Mouse (Mus musculus): ENCODE results near the gene Zbtb8b.
A peak's percentile ranks its signal among the peaks of the same experiment; 100 is the strongest.
"Not testable (repeated sequence)": the region's sequence is repeated elsewhere in the genome, so short reads cannot be mapped to it uniquely, and the experiment has no call there.

Gene Zbtb8b

GRCm38 (mm10) chr4:129440340-129441063 lies at the start of gene Zbtb8b:
TSS of gene Zbtb8b (minus strand) at chr4:129440853.
- peak; percentile 89 to 91 for DNase-seq

GRCm38 (mm10) chr4:129481090-129481489 lies 40.4 kb upstream of the Zbtb8b start:
- no peak for DNase-seq

DNA sequence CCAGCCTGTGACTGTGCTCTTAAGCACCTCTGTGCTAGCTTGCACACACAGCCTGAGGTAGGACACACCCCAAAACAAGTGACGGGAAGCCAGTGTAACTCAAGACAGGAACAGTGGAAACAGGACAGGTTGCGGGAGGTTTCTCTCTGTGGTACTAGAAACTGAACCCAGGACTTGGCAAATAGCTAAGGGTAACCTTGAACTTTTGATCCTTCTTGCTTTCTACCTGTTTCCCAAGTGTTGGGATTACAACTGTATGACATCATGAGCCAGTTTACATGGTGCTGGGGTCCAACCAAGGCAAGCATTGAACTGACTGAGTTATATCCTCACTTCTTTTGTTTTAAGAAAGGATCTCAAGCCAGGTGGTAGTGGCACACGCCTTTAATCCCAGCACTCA lies 39.2 kb upstream of the Zbtb8b start:
- DNase-seq = no peak

DNA sequence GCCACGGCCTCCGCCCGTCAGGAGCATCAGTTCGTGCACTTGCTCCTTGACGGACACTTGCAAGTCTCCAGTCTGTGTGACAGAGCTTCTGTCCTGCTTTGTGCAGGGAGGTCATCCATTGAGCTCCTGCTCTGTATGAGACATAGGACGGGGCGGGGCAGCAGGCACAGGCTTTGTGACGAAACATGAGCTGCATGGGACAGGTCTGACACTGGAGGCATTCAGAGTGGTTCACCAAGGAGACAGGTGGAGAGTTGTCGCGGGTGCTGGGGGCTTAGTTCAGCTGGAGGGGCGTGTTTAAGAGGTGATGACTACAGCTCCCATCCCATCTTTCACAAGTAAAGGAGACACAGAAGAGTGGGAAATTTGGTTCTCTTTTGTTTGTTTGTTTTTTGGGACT lies 35.4 kb upstream of the Zbtb8b start:
- no peak for DNase-seq

DNA sequence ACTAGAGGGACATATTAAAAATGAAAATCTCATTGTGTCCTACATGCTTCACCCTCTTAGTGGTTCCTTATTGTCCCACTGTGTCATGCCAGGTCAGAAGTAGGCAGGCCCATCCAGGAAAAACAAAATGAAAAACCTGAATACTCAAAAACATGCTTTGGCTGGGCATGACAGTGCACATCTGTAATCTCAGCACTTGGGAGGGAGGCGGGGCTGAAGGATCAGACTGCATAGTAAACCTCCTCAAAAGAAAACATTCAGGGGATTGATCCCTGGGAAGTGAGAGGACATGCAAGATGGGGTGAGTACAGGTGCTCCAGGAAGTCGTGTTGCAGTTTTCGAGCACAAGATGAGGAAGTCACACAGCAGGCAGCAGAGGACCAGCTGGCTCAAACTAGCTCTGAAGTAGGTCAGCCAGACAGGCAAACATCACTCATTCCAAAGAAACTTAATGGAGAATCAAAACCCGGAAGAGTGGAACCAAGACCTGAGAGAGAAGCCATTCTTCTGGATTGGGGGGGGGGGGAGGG lies 23.7 kb upstream of the Zbtb8b start:
- no peak for DNase-seq

DNA sequence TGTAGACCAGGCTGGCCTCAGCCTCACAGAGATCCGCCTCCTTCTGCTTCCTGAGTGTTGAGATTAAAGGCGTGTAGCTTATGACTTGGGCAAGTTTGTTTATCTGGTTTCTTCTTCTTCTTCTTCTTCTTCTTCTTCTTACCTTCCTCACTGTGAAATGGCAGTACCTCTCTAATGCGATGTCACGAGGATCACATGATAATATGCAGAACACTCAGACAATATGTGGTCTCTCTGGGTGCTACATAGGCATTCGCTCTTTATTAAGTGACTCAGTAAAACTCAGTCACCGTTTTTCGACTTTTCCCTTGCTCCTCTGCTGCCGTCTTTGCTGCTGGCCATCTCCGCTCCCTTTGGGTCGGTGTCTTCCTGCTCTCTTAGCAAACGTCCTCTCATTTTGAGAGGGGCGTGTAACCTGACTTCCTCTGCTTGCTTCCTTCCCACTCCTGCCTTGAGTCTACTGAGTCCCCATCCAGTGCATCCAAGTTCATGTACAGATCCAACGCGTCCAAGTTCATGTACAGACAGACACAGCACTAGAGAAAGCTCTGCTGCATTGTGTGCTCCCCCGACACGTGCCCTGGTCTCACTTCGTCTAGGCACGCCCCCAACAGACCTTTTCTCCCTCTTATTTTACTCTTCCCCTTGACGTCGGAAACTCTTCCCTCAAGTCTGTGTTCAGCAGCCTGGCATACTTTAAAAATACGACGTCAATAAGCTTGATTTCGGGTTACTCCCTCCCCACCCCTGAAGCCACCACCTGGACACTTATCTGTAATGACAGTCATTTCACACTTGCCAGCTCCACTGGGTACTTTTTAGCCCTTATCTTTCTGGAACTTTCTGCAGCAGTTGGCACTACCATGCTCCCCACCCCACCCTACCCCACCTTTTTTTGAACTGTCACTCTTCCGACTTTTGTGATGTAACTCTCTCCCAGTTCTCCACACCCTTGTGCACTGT lies 22.7 kb upstream of the Zbtb8b start:
- DNase-seq = no peak

GRCm38 (mm10) chr4:129462118-129462517 lies 21.5 kb upstream of the Zbtb8b start:
- DNase-seq = peak in 1 of 2 experiments; percentile 26

DNA sequence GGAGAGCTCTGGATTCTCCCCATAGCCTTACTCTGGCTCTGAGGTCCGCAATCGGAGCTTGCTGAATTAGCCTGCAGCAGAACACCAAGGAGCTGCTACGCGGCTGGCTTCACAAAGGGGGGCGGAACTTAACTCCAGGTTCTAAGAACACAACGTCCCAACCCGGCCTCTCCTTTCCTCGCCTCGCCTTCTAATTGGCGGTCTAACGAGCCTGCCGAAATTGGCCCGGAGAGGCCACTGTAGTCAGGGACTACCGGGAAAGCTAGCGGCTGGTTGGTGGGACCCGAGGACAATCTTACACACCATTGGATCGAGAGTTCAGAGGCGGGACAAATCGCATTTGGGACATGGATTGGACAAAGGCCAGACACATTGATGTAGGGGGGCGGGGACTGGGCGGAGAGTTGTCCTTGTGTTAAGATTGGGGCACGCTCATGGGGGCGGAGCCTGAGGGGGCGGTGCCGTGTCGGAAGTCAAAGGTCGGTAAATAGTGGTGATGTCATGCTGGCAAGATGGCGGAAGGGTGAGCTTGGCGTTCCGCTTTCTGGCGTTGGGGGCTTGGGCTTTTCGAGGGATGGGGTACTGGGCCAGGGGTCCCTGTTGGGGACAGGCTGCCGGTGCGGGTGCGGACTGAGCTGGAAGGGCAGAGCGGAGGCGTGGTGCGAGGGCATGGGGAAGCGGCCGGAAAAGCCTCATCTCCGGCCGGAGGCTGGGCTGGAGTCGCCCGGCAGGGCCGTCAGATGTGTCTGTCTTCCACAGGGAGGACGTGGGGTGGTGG lies 20.7 kb upstream of the Zbtb8b start, which contains the start of gene Bsdc1:
TSS of gene Bsdc1 (plus strand) at position 399 of the 778 bp plus-strand sequence.
- peak; percentile 100 for DNase-seq

GRCm38 (mm10) chr4:129460827-129461182 lies 20.2 kb upstream of the Zbtb8b start:
- no peak for DNase-seq

- no peak for DNase-seq
Measured at GRCm38 (mm10) chr4:129459726-129460125, 19.1 kb upstream of the Zbtb8b start.

DNA sequence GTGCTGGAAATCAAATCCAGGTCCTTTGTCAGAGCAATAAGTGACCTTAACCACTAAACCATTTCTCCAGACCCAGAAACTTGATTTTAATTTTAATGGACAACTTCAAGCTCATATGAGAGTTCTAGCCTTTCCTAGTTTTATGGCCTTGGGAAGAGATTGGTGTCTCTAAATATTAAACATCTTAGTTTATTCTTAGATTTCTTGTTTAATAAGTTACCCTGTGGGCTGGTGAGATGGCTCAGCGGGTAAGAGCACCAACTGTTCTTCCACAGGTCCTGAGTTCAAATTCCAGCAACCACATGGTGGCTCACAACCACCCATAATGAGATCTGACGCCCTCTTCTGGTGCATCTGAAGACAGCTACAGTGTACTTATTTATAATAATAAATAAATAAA lies 16.7 kb upstream of the Zbtb8b start:
- DNase-seq = not testable (repeated sequence)

GRCm38 (mm10) chr4:129456126-129456525 lies 15.5 kb upstream of the Zbtb8b start:
- DNase-seq = no peak

GRCm38 (mm10) chr4:129455265-129455664 lies 14.6 kb upstream of the Zbtb8b start:
- peak; percentile 90 to 95 for DNase-seq

GRCm38 (mm10) chr4:129451471-129452169 lies 11.0 kb upstream of the Zbtb8b start:
- no peak for DNase-seq

- no peak for DNase-seq
Measured at GRCm38 (mm10) chr4:129450851-129451250, 10.2 kb upstream of the Zbtb8b start.

DNA sequence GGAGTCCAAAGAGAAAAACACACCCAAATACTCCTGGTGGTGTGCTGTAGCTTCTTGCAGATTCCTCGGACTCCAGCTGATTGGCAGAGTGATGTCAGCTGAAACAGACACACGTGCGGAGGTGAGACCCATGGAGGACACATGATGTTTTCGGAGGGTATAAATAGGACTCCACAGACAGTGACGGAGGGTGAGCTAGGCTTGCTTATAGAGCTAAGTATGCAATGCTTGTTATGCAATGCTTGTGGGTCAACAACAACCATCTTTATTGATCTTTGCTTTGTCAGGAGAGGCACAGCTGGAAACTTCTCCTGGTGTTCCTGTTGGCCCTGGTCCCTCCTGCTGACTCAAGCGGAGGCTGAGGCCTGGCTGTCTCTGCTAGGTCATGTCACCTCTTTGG lies 8.1 kb upstream of the Zbtb8b start:
- DNase-seq = no peak

DNA sequence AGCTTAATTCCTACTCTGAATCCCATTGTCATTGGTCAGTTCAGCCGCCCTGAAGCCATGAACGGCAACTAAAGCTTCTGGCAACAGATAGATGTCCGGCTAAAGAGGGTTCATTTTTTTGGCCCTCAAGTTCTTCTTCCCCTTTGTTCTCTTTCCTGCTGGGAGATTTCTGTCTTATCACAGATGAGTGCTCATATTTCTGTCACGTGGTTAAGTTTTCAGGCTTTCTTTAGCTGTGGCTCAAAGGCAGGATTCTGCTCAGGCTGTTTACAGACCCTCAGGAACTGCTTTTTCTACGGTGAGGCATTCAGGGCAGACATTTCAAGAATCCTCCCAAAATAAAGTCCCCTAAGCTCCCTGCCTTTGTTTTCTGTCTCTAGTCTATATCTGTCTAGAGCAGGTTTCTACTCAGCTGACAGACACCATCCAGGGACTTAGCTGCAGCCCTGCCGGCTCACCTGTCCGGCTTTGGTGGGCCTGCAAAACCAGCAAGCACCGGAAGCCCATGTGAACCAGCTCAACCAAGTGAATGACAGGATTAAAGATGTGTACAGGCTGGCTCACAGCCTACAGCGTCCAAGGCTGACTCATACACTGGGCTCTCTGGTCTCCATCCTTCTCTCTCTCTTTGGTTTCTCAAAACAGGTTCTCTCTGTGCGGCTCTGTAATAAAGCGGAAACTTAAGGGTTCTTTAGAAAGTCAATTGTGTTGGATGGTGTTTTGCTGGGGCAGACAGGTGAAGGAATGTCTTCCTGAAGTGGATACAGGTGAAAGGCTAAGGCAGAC lies 7.3 kb upstream of the Zbtb8b start:
- DNase-seq = peak; percentile 28

- DNase-seq = no peak
Measured at GRCm38 (mm10) chr4:129447360-129447759, 6.7 kb upstream of the Zbtb8b start.

GRCm38 (mm10) chr4:129441145-129441544 lies 492 bp upstream of the Zbtb8b start:
- peak in 1 of 2 experiments; percentile 35 for DNase-seq

DNA sequence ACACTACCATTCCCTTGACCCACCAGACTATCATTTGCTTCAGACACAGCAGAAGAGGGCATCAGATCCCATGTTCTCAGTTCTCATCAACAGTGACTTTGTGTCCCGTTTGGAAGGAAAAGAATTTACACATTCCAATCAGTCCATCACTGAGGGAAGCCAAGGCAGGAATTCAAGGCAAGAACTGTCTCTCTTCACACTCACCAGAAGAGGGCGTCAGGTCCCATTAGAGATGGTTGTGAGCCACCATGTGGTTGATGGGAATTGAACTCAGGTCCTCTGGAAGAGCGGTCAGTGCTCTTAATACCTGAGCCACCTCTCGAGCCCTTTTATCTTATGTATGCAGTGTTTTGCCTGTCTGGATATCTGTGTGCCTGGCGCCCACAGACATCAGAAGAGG lies 22.3 kb downstream of the Zbtb8b start:
- DNase-seq = no peak

- no peak for DNase-seq
Measured at GRCm38 (mm10) chr4:129416478-129416877, 24.2 kb downstream of the Zbtb8b start.

Data from cerebellum, postnatal 10 days (tissue).